Mouse (Mus musculus) small intestine, adult 2 months (tissue): Measurements from ENCODE around the gene Mbnl1. TPM values are rescaled to one million over a fixed set of nuclear protein-coding genes. Genes with fewer than 3 reads are reported as not detected.

Experiments
- H3K27ac ChIP-seq: fragments of 200-500 bp; 2 replicates; pipeline ENCODE4 v1.5.1; 2012; ENCODE audit warnings: low read depth, low read length, control low read depth, inconsistent platforms; ENCODE audit not compliant: insufficient read depth
- H3K27me3 ChIP-seq: fragments of 200-500 bp; 2 replicates; pipeline ENCODE4 v1.6.1; 2012; ENCODE audit warnings: mild to moderate bottlenecking, moderate library complexity, low read length, inconsistent platforms; ENCODE audit not compliant: control insufficient read depth, insufficient read depth
- H3K36me3 ChIP-seq: fragments of 200-500 bp; 2 replicates; pipeline ENCODE4 v1.6.1; 2012; ENCODE audit warnings: mild to moderate bottlenecking, low read length, control low read depth, inconsistent platforms; ENCODE audit not compliant: control insufficient read depth, insufficient read depth
- H3K4me1 ChIP-seq: fragments of 200-500 bp; 2 replicates; pipeline ENCODE4 v1.6.1; 2012; ENCODE audit warnings: low read length, inconsistent platforms, mixed read lengths; ENCODE audit not compliant: control insufficient read depth, insufficient read depth, insufficient read length
- H3K4me3 ChIP-seq: fragments of 200-500 bp; 2 replicates; pipeline ENCODE4 v1.5.1; 2012; ENCODE audit warnings: low read depth, mild to moderate bottlenecking, control low read depth, inconsistent platforms, low read length, moderate library complexity
- CTCF ChIP-seq: fragments of 200-500 bp; IDR thresholded peaks from 2 replicates; pipeline ENCODE4 v1.5.1; 2012; ENCODE audit warnings: low read depth, mild to moderate bottlenecking, control low read depth, inconsistent platforms, low read length, moderate library complexity, mixed read lengths; ENCODE audit not compliant: insufficient replicate concordance, insufficient read length; ENCODE audit errors: extremely low read depth
- POLR2A ChIP-seq: fragments of 200-500 bp; IDR thresholded peaks from 2 replicates; pipeline ENCODE4 v1.6.1; 2012; ENCODE audit warnings: low read depth, mild to moderate bottlenecking, control low read depth, inconsistent platforms, low read length, moderate library complexity
- WGBS: fragments of 180-500 bp; shearing (Covaris S2); methylation state at CpG from one replicate; pipeline ENCODE4 v1.1.7; 2018; 5-methylcytosine and 5-hydroxymethylcytosine counted together
- polyA plus RNA-seq: library from polyadenylated mRNA; depleted of rRNA; stranded (reverse); fragments of >200 nt; gene quantifications from 2 replicates; pipeline ENCODE4 v1.2.3, GENCODE M21; 2012

The Mbnl1 gene
- polyA plus RNA-seq, 1 experiment = 48.7 TPM

DNA sequence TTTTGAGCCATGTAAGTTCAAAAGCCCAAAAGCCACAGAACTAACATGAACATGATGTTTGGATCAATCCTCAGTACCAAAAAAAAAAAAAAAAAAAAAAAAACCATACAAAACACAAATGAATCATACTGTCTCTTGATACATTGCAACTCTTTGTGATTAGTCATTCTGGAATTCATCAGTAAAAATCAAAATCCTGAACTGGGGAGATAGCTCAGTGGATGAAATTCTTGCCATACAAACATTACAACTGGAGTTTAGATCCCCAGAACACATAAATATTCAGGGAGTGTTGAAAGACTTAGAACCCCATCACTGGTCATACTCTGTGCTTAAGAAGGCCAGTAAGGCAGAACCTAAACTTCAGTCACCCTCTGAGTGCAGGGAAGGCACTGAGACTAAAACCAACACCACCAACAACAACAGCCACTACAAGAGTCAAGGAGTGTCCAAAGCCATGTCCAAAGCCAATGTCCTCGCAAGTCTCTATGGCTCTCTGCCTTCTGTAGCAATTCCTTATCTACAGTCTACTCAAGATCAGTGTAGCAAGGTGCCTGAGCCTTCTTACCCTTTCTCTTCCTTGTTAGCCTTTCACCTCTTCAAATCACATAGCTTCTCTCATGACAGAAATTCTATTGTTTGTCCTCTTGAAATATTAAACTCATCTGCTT, 160.3 kb downstream of the Mbnl1 start:
- no peak overlapping the region for H3K27ac ChIP-seq
- H3K4me1 ChIP-seq = no peaks in the 10 kb centered on the region
- no peaks in the 10 kb centered on the region for H3K27me3 ChIP-seq
- TF ChIP-seq POLR2A (no peak), CTCF (no peak)
- WGBS = 63% methylated on average over 1 of the region's 1 CpGs
- no peak overlapping the region for H3K4me3 ChIP-seq
- H3K36me3 ChIP-seq = peaks cover 10% of the 10 kb centered on the region

DNA sequence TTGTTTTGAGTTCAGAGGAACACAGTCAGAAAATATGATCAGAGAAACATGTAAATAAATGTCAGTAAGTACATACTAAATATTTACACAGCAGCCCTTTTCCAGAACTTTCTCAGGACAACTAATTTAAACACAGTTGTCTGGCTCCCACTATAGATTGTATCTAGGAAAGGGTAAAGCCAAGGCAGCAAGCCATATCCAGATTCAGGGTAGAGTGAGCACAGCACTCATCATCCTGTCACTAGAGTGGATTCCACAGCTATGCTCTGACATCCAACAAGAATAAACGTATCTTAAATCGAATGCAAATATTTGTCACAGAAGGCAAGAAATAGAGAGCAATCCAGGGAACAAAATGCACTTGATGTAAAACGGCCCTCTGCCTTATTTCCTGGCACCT, 165.9 kb downstream of the Mbnl1 start:
- Histone ChIP-seq H3K27ac (no peak overlapping the region), H3K27me3 (no peaks in the 10 kb centered on the region), H3K4me1 (peaks cover 5% of the 10 kb centered on the region; the same call in 1 of the 2 replicates), H3K4me3 (no peak overlapping the region), H3K36me3 (no peaks in the 10 kb centered on the region)
- no peak for TF ChIP-seq CTCF
- TF ChIP-seq POLR2A = no peak
- 43% methylated on average over 3 of the region's 3 CpGs for WGBS

DNA sequence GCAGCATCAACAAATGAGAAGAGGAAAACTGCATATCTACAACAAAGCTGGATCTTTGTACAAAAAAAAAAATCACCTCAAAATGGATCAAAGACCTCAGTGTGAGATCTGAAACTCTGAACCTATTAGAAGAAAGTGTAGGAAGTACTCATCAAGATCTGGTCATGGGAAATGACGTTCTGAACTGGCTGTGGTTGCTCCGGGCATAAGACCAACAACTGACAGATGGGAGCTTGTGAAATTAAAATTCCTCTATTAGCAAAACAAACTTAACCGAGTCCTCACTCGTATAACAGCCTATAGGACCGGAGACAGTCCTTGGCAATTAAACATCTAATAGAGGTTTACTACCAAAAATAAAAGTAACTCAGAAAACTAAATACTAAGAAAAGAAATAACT, 166.5 kb downstream of the Mbnl1 start:
- 51% methylated on average over 5 of the region's 5 CpGs for WGBS
- Histone ChIP-seq H3K27ac (no peak overlapping the region), H3K36me3 (no peaks in the 10 kb centered on the region), H3K4me1 (peaks cover 5% of the 10 kb centered on the region; the same call in 1 of the 2 replicates), H3K4me3 (no peak overlapping the region), H3K27me3 (no peaks in the 10 kb centered on the region)
- TF ChIP-seq CTCF = no peak
- no peak for TF ChIP-seq POLR2A

DNA sequence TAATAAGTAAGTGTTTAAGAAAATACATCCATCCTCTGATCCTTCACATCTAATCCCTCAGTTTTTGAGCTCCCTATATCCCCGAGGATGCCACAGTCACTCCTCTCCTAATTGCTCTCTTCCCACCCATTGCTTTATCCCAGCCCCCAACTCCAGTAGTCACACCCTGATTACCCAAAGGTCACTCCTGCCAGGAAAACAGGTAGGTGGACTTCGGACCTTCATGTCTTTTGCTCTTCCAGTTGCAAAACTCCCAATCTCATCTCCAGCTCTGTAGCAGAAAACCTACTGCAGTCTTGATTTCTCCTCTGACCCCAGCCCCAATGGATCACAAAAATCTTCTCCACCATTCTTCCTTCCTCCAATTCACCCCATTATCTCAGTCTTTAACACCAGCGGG, 169.6 kb downstream of the Mbnl1 start:
- H3K27me3 ChIP-seq = no peaks in the 10 kb centered on the region
- no peak overlapping the region for H3K4me3 ChIP-seq
- WGBS = 52% methylated on average over 3 of the region's 3 CpGs
- H3K4me1 ChIP-seq = peaks cover 7% of the 10 kb centered on the region; the same call in 1 of the 2 replicates
- H3K27ac ChIP-seq = no peak overlapping the region
- no peak for TF ChIP-seq POLR2A
- no peaks in the 10 kb centered on the region for H3K36me3 ChIP-seq

DNA sequence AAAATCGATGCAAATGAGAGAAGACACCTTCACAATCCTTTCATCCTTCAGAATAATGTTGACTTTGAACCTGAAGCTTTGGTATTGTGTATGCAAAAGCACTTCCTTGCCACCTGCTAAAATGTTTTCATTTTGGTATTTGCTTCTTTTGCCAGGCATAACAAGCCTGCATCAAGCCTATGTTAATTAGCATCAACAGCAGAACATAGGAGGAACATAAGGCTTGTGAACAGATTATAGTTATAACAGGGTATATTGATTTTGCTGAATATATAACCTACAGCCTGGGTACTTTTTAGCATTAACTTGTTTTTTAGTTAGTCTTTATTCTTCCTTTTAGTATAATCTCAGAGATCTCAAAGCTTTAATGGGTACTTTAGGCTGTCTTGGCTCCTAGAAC, 172.9 kb downstream of the Mbnl1 start:
- no peak for TF ChIP-seq CTCF
- TF ChIP-seq POLR2A = no peak
- H3K4me1 ChIP-seq = peaks cover 7% of the 10 kb centered on the region; the same call in 1 of the 2 replicates
- H3K27ac ChIP-seq = no peak overlapping the region
- H3K27me3 ChIP-seq = no peaks in the 10 kb centered on the region
- H3K4me3 ChIP-seq = no peak overlapping the region
- WGBS = 86% methylated on average over 1 of the region's 1 CpGs
- no peaks in the 10 kb centered on the region for H3K36me3 ChIP-seq

DNA sequence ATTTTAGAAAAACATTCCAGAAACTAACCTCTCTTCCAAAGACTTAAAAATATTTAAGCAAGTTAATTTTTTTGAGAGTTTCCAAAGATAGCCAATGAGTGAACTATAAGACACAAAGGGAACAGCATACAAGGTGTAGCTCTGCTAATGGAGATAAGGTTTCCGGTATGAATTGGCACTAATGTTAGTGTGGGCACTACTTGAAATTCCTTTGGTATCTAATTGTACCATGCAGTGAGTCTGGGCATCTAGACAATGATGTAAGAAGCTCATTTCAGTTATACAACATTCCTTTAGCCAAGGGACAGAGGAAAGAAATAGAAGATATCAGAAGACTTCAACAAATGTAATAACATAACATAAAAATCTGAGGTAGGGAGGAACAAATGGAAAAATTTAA, 175.7 kb downstream of the Mbnl1 start:
- TF ChIP-seq POLR2A (no peak), CTCF (no peak)

DNA sequence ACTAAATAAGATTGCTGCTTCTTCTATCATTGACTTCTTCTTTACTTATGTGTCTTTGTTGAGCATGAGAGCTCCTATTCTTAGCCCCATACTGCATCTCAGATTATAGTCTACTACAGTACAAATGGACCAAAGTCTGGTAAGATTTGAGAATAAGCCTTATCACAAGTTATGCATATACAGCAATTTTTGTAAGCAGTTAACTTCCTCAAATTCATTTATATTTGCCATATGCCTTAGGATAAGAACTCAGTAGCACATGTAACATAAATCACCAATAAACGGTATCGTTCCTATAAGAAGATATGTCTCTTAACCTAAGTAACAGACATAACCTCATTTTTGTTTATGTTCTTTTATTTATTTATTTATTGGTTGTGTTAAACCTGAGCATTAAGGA, 188.1 kb downstream of the Mbnl1 start:
- no peak overlapping the region for H3K4me3 ChIP-seq
- H3K27me3 ChIP-seq = no peaks in the 10 kb centered on the region
- H3K27ac ChIP-seq = no peak overlapping the region
- TF ChIP-seq POLR2A = no peak
- TF ChIP-seq CTCF = no peak
- H3K36me3 ChIP-seq = no peaks in the 10 kb centered on the region
- WGBS = 94% methylated on average over 2 of the region's 2 CpGs
- no peaks in the 10 kb centered on the region for H3K4me1 ChIP-seq

More for the DNA sequence above, 175.7 kb downstream of the Mbnl1 start:
- no peaks in the 10 kb centered on the region for H3K27me3 ChIP-seq
- no peak overlapping the region for H3K27ac ChIP-seq
- WGBS = 74% methylated on average over 1 of the region's 1 CpGs
- H3K36me3 ChIP-seq = no peaks in the 10 kb centered on the region
- H3K4me1 ChIP-seq = 0 out of 2 replicates have a peak, but pooled peaks cover 2% of the 10 kb centered on the region
- no peak overlapping the region for H3K4me3 ChIP-seq
